Mouse (Mus musculus): Measurements from ENCODE around the gene Becn1. TPM values are rescaled to one million over a fixed set of nuclear protein-coding genes. Genes with fewer than 3 reads are reported as not detected.

Gene Becn1
- polyA plus RNA-seq, 1 experiment from 2014 or later = 138 TPM

DNA sequence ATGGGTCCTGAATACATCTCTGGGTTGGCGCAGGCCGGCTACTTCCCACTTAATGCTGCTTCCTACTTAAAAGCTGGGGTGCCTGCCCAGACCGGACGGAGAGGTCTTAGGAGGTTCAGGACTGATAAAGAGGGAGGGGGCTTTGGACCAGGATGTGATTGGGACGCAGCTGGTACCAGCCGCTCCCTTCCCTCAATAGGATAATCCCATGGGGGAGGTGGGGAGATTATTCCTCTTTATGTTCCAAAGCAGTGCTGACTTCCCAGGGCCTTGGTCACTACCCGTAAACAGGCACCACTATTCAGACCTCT is 55.4 kb downstream of the Becn1 start:
- peak; percentile 57 for ATAC-seq (replicated peaks; ENCODE audit: insufficient number of reproducible peaks, low FRiP score, low TSS enrichment)
- peak overlapping the region; percentile 89 for H3K4me2 ChIP-seq
- 8% methylated on average over 7 of the region's 7 CpGs for WGBS (ENCODE audit: insufficient replicate concordance)
- no peaks in the 10 kb centered on the region for H3K9me3 ChIP-seq (replicated peaks; ENCODE audit: control insufficient read depth, low read length)
- H3K36me3 ChIP-seq (ENCODE audit: control insufficient read depth, insufficient read depth, low read length) = no peaks in the 10 kb centered on the region
- 0 out of 2 replicates have a peak, but pooled peaks cover 3% of the 10 kb centered on the region for H3K4me1 ChIP-seq (ENCODE audit: control insufficient read depth, insufficient read depth, low read length)
- peak overlapping the region; percentile 81 for H3K27ac ChIP-seq (ENCODE audit: low read depth, low read length)
- H3K4me3 ChIP-seq (ENCODE audit: low read depth, low read length) = peak overlapping the region; percentile 62
- peak overlapping the region; percentile 80 for H3K9ac ChIP-seq (ENCODE audit: low read depth, low read length)
- peaks cover 36% of the 10 kb centered on the region for H3K27me3 ChIP-seq (ENCODE audit: control insufficient read depth, insufficient read depth, low read length)

DNA sequence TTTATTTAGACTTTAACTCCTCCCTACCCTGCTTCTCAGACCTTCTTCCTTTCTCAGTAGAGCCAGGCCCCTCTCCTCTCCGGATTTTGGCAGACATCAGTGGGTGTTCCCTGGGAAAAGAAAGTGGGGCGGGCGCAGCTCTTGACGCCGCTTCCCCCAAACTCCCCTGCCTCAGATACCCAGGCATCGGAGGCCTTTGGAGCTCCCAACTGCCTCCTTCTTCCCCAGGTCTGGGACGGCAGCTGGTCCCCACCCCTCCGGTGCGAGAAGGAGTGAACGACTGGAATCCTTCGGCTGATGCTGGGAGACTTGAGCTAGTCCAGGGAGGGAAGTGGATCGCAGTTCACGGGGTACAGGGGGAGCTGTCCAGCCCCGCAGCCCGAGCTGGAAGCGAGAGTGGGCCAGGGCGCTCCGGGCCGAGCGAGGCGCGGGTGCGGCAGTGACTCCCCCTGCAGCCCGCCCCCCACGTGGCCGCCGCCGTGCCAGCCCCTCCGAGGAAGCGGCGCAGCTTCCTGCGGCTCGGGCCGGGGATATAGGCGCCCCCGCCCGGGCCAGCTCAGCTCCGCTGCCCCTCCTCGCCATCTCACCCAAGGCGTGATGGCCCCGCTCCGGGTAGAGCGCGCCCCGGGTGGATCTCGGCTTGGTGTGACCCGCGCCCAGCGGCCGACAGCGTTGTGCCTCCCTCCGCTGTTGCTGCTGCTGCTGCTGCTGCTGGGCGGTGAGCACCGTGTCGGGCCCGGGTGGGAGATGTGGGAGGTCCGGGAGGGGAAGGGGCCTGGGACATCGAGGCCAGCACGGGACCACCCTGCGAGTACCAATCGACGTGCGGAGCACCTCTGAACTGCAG is 56.0 kb downstream of the Becn1 start, which contains the start of gene Ramp2:
Gene Ramp2 (plus strand): TSS at position 174 of the 847 bp plus-strand sequence.
- peak; percentile 77 for ATAC-seq (replicated peaks; ENCODE audit: insufficient number of reproducible peaks, low FRiP score, low TSS enrichment)
- peak within 1 kb of the TSS; percentile 81 for H3K27ac ChIP-seq (ENCODE audit: low read depth, low read length)
- peak within 1 kb of the TSS; percentile 62 for H3K4me3 ChIP-seq (ENCODE audit: low read depth, low read length)
- H3K36me3 ChIP-seq (ENCODE audit: control insufficient read depth, insufficient read depth, low read length) = no peaks in the 10 kb centered on the region
- H3K27me3 ChIP-seq (ENCODE audit: control insufficient read depth, insufficient read depth, low read length) = peaks cover 36% of the 10 kb centered on the region
- H3K9me3 ChIP-seq (replicated peaks; ENCODE audit: control insufficient read depth, low read length) = no peaks in the 10 kb centered on the region
- 1% methylated on average over 57 of the region's 63 CpGs for WGBS (ENCODE audit: insufficient replicate concordance)
- H3K9ac ChIP-seq (ENCODE audit: low read depth, low read length) = peak within 1 kb of the TSS; percentile 80
- H3K4me2 ChIP-seq = peak within 1 kb of the TSS; percentile 89
- 0 out of 2 replicates have a peak, but pooled peaks cover 3% of the 10 kb centered on the region for H3K4me1 ChIP-seq (ENCODE audit: control insufficient read depth, insufficient read depth, low read length)

DNA sequence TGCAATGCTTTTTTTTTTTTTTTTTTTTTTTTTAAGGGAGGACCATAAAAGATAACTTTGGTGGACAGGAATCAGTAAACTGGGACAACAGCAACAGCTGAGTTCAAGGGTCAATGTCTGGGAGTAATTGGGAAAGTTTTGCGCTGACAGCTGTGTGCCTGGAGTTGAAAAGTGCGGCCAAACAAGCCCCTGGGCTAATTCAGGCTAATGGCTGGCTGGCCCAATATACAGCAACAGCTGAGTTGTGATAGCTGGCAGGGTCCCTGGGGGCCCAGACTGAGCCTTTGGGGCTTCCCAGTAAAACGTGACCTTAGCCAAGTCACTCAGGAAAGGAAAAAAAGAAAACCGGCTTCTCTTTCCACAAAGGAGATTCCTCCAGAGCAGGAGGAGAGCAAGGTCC is 57.0 kb downstream of the Becn1 start:
- Histone ChIP-seq H3K27ac (ENCODE audit: low read depth, low read length) (peak overlapping the region; percentile 81), H3K27me3 (ENCODE audit: control insufficient read depth, insufficient read depth, low read length) (peaks cover 36% of the 10 kb centered on the region), H3K4me3 (ENCODE audit: low read depth, low read length) (peak overlapping the region; percentile 62; the same call in 1 of the 2 replicates), H3K9ac (ENCODE audit: low read depth, low read length) (no peak overlapping the region; the same call in 1 of the 2 replicates), H3K9me3 (replicated peaks; ENCODE audit: control insufficient read depth, low read length) (no peaks in the 10 kb centered on the region), H3K4me1 (ENCODE audit: control insufficient read depth, insufficient read depth, low read length) (0 out of 2 replicates have a peak, but pooled peaks cover 3% of the 10 kb centered on the region), H3K4me2 (peak overlapping the region; percentile 89), H3K36me3 (ENCODE audit: control insufficient read depth, insufficient read depth, low read length) (no peaks in the 10 kb centered on the region)
- ATAC-seq (replicated peaks; ENCODE audit: insufficient number of reproducible peaks, low FRiP score, low TSS enrichment) = no peak
- WGBS (ENCODE audit: insufficient replicate concordance) = 21% methylated on average over 4 of the region's 4 CpGs

DNA sequence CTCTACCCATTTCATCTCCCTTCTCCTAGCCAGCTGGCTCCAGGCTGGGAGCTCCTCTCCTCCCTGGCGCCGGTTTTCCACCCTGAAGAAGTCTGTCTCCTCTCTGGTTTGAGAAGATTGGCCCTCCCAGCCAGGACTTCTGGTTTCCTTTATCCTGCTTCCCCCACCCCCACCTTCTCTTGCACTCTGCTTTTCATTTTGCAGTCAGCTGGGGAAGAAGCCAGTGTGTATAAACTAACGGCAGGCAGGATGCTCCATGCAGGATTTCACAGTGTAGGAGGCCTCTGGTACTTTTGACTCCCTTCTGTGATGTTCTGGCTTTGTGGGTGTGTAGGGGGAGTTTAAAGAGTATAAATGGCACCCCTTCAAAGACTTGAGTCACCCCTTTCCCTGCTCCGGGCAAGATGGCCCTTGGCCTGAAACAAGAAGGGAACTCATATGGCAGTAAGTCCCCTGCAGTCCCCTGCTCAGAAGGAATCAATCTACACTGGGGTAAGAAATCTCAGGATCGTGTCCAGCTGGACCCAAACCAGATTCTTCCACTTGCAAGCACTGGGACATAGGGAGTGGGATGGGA is 63.9 kb downstream of the Becn1 start:
- Histone ChIP-seq H3K4me2 (no peak overlapping the region), H3K27ac (ENCODE audit: low read depth, low read length) (peak overlapping the region; percentile 71)

DNA sequence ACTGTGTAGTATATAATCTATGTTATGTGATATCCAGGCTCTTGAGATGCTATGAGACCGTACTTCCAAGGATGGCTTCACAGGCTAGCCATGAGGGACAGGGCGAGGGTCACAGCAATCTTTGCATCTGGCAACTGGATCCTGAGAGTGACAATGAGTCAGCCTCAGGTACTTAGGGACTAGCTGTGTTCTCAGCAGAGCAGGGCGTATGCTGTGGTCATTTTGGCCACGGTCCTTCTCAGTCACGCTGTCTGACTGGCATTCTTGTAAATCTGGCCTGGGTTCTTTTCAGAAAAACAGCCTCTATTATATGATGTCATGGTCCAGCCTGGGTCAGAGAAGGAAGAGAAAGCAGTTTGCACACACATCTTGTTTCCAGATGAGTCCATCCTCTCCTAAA is 65.3 kb downstream of the Becn1 start:
- no peak overlapping the region for H3K4me3 ChIP-seq (ENCODE audit: low read depth, low read length)
- ATAC-seq (replicated peaks; ENCODE audit: insufficient number of reproducible peaks, low FRiP score, low TSS enrichment) = no peak
- no peak overlapping the region for H3K9ac ChIP-seq (ENCODE audit: low read depth, low read length)
- no peaks in the 10 kb centered on the region for H3K36me3 ChIP-seq (ENCODE audit: control insufficient read depth, insufficient read depth, low read length)
- no peaks in the 10 kb centered on the region for H3K9me3 ChIP-seq (replicated peaks; ENCODE audit: control insufficient read depth, low read length)
- no peak overlapping the region for H3K27ac ChIP-seq (ENCODE audit: low read depth, low read length)
- H3K4me2 ChIP-seq = no peak overlapping the region
- H3K27me3 ChIP-seq (ENCODE audit: control insufficient read depth, insufficient read depth, low read length) = no peaks in the 10 kb centered on the region
- peaks cover 3% of the 10 kb centered on the region; the same call in 1 of the 2 replicates for H3K4me1 ChIP-seq (ENCODE audit: control insufficient read depth, insufficient read depth, low read length)
- WGBS (ENCODE audit: insufficient replicate concordance) = 92% methylated on average over 5 of the region's 5 CpGs

More for the DNA sequence above, 63.9 kb downstream of the Becn1 start:
- Histone ChIP-seq H3K4me3 (ENCODE audit: low read depth, low read length) (no peak overlapping the region), H3K36me3 (ENCODE audit: control insufficient read depth, insufficient read depth, low read length) (no peaks in the 10 kb centered on the region), H3K27me3 (ENCODE audit: control insufficient read depth, insufficient read depth, low read length) (no peaks in the 10 kb centered on the region), H3K9ac (ENCODE audit: low read depth, low read length) (no peak overlapping the region), H3K4me1 (ENCODE audit: control insufficient read depth, insufficient read depth, low read length) (no peaks in the 10 kb centered on the region), H3K9me3 (replicated peaks; ENCODE audit: control insufficient read depth, low read length) (no peaks in the 10 kb centered on the region)
- ATAC-seq (replicated peaks; ENCODE audit: insufficient number of reproducible peaks, low FRiP score, low TSS enrichment) = no peak
- WGBS (ENCODE audit: insufficient replicate concordance) = 37% methylated on average over 5 of the region's 5 CpGs

Other genes starting within 250 kb of the Becn1 start
- 9.6 and 13.1 TPM in 2 replicates for gene Naglu, start 232.3 kb downstream of the Becn1 start, polyA plus RNA-seq (2014; fragmentation: Nextera tagmentation; extraction: Ambion mirVana)
- 0.11 TPM in 1 of 2 replicates, not detected in the other for gene Hsd17b1, start 223.9 kb downstream of the Becn1 start, polyA plus RNA-seq (2014; fragmentation: Nextera tagmentation; extraction: Ambion mirVana)
- 29.6 and 34.3 TPM in 2 replicates for gene Coasy, start 219.7 kb downstream of the Becn1 start, polyA plus RNA-seq (2014; fragmentation: Nextera tagmentation; extraction: Ambion mirVana)
- gene Mlx, start 215.0 kb downstream of the Becn1 start, polyA plus RNA-seq (2014; fragmentation: Nextera tagmentation; extraction: Ambion mirVana) = 34.5 and 36.0 TPM in 2 replicates
- 23.1 and 27.5 TPM in 2 replicates for gene Psmc3ip, start 206.8 kb downstream of the Becn1 start, polyA plus RNA-seq (2014; fragmentation: Nextera tagmentation; extraction: Ambion mirVana)
- gene Retreg3, start 182.4 kb downstream of the Becn1 start, polyA plus RNA-seq (2014; fragmentation: Nextera tagmentation; extraction: Ambion mirVana) = 5.5 and 9.2 TPM in 2 replicates
- gene Tubg1, start 182.3 kb downstream of the Becn1 start, polyA plus RNA-seq (2014; fragmentation: Nextera tagmentation; extraction: Ambion mirVana) = 82.1 and 83.5 TPM in 2 replicates
- gene Tubg2, start 146.4 kb downstream of the Becn1 start, polyA plus RNA-seq (2014; fragmentation: Nextera tagmentation; extraction: Ambion mirVana) = 4.3 TPM in 2 replicates
- 0.46 and 0.70 TPM in 2 replicates for gene Cntnap1, start 131.8 kb downstream of the Becn1 start, polyA plus RNA-seq (2014; fragmentation: Nextera tagmentation; extraction: Ambion mirVana)
- 6.2 TPM in 2 replicates for gene Plekhh3, start 130.9 kb downstream of the Becn1 start, polyA plus RNA-seq (2014; fragmentation: Nextera tagmentation; extraction: Ambion mirVana)
- 0.13 and 0.39 TPM in 2 replicates for gene Ccr10, start 126.8 kb downstream of the Becn1 start, polyA plus RNA-seq (2014; fragmentation: Nextera tagmentation; extraction: Ambion mirVana)
- 10.2 and 12.7 TPM in 2 replicates for gene Ezh1, start 75.8 kb downstream of the Becn1 start, polyA plus RNA-seq (2014; fragmentation: Nextera tagmentation; extraction: Ambion mirVana)
- 230 and 232 TPM in 2 replicates for gene Ramp2, start 56.3 kb downstream of the Becn1 start, polyA plus RNA-seq (2014; fragmentation: Nextera tagmentation; extraction: Ambion mirVana)
- 126 and 128 TPM in 2 replicates for gene Vps25, start 48.6 kb downstream of the Becn1 start, polyA plus RNA-seq (2014; fragmentation: Nextera tagmentation; extraction: Ambion mirVana)
- gene Wnk4, start 41.7 kb downstream of the Becn1 start, polyA plus RNA-seq (2014; fragmentation: Nextera tagmentation; extraction: Ambion mirVana) = 11.1 and 13.7 TPM in 2 replicates
- 1.1 TPM in 2 replicates for gene Cntd1, start 23.3 kb downstream of the Becn1 start, polyA plus RNA-seq (2014; fragmentation: Nextera tagmentation; extraction: Ambion mirVana)
- gene Coa3, start 23.2 kb downstream of the Becn1 start, polyA plus RNA-seq (2014; fragmentation: Nextera tagmentation; extraction: Ambion mirVana) = 183 and 189 TPM in 2 replicates
- gene Psme3, start 13.9 kb upstream of the Becn1 start, polyA plus RNA-seq (2014; fragmentation: Nextera tagmentation; extraction: Ambion mirVana) = 104 and 105 TPM in 2 replicates
- 0.90 and 1.4 TPM in 2 replicates for gene Aoc2, start 22.8 kb upstream of the Becn1 start, polyA plus RNA-seq (2014; fragmentation: Nextera tagmentation; extraction: Ambion mirVana)
- gene Aoc3, start 28.3 kb upstream of the Becn1 start, polyA plus RNA-seq (2014; fragmentation: Nextera tagmentation; extraction: Ambion mirVana) = 0.20 and 0.24 TPM in 2 replicates
- not detected in 2 replicates for gene G6pc, start 65.3 kb upstream of the Becn1 start, polyA plus RNA-seq (2014; fragmentation: Nextera tagmentation; extraction: Ambion mirVana)
- gene Aarsd1, start 115.3 kb upstream of the Becn1 start, polyA plus RNA-seq (2014; fragmentation: Nextera tagmentation; extraction: Ambion mirVana) = 49.7 and 52.3 TPM in 2 replicates
- 17.5 and 18.7 TPM in 2 replicates for gene Gm27029, start 122.5 kb upstream of the Becn1 start, polyA plus RNA-seq (2014; fragmentation: Nextera tagmentation; extraction: Ambion mirVana)
- 9.6 and 12.9 TPM in 2 replicates for gene Rundc1, start 122.8 kb upstream of the Becn1 start, polyA plus RNA-seq (2014; fragmentation: Nextera tagmentation; extraction: Ambion mirVana)
- gene Ptges3l, start 123.0 kb upstream of the Becn1 start, polyA plus RNA-seq (2014; fragmentation: Nextera tagmentation; extraction: Ambion mirVana) = 75.3 and 82.6 TPM in 2 replicates
- 286 and 315 TPM in 2 replicates for gene Rpl27, start 140.0 kb upstream of the Becn1 start, polyA plus RNA-seq (2014; fragmentation: Nextera tagmentation; extraction: Ambion mirVana)
- gene Ifi35, start 146.1 kb upstream of the Becn1 start, polyA plus RNA-seq (2014; fragmentation: Nextera tagmentation; extraction: Ambion mirVana) = 10.2 and 11.8 TPM in 2 replicates
- gene Rnd2, start 162.7 kb upstream of the Becn1 start, polyA plus RNA-seq (2014; fragmentation: Nextera tagmentation; extraction: Ambion mirVana) = 17.5 and 22.3 TPM in 2 replicates
- 26.5 and 31.7 TPM in 2 replicates for gene Vat1, start 163.9 kb upstream of the Becn1 start, polyA plus RNA-seq (2014; fragmentation: Nextera tagmentation; extraction: Ambion mirVana)
- gene Brca1, start 249.7 kb upstream of the Becn1 start, polyA plus RNA-seq (2014; fragmentation: Nextera tagmentation; extraction: Ambion mirVana) = 12.3 and 12.7 TPM in 2 replicates
- 48.4 and 72.2 TPM in 2 replicates for gene Nbr1, start 249.9 kb upstream of the Becn1 start, polyA plus RNA-seq (2014; fragmentation: Nextera tagmentation; extraction: Ambion mirVana)

Measured in heart, embryonic 11.5 days (tissue).